Mouse (Mus musculus): Measurements from ENCODE around the gene Fam71e2.
A peak's percentile ranks its signal among the peaks of the same experiment; 100 is the strongest.

Fam71e2 gene

DNA sequence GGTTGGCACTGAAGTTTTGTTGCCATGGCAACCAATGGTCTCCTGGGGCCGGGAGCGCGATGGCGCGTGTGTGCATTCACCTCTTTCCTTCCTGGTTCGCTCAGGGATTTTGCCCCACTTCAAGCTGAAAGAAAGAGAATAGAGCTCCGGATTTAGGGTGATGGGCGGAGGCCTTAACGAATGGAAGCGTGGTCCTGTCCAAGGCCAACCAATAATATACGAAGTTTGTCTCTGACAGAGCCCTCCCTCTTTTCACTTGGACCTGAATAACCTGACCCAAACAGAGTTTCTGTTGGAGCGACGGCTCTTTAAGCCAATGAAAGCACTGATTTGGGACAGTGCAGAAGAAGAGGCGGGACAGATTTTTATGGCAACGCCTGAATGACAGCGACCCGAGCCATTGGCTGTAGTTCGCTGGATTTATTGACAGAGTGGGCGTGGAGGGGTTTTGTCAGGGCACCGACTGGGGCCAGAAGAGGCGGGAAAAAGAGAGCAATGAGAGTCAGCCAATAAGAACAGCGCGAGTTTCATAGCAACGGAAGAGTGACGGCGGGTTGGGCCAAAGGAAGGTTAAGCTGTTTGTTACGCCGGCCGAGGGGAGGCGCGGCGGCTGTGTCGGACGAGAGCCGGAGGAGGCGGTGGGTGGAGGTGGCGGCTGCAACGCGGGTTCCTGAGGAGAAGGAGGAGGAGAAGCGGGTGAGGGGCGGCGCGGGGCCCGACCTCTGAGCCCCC, 31.4 kb downstream of the Fam71e2 start, which contains the start of gene Kmt5c:
TSS of gene Kmt5c (plus strand) at position 572 of the 732 bp plus-strand sequence.
- DNase-seq (ENCODE audit: inconsistent ontology term) = peak; percentile 100

GRCm38 (mm10) chr7:4739041-4739543, 32.0 kb downstream of the Fam71e2 start:
- no peak for DNase-seq (ENCODE audit: inconsistent ontology term)

- DNase-seq (ENCODE audit: inconsistent ontology term) = no peak
These were observed 38.1 kb downstream of the Fam71e2 start for GRCm38 (mm10) chr7:4732968-4733392.

- DNase-seq (ENCODE audit: inconsistent ontology term) = no peak
These were observed 40.0 kb downstream of the Fam71e2 start for GRCm38 (mm10) chr7:4731090-4731489.

GRCm38 (mm10) chr7:4725169-4725568, 45.9 kb downstream of the Fam71e2 start, which contains the start of gene Tmem150b:
TSS of gene Tmem150b (minus strand) at chr7:4725249.
- DNase-seq (ENCODE audit: inconsistent ontology term) = no peak

DNA sequence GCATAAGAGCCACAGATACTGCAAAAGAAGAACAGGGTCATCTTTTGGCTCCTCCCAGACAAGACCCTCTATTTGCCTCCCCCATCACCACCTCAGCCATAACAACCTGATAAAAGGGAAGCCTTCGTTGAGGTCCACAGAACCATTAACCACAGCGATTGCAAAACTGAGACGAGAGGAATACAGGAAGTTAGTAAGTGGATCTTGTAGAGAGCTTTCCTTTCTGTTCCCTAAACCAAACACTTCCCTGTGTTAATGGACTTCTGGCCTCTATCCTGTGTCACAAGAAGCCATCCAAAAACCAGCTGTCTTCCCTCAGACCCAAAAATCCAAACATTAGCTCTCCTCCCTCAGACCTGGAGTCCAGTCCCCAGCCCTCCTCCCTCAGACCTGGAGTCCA, 46.7 kb downstream of the Fam71e2 start:
- no peak for DNase-seq (ENCODE audit: inconsistent ontology term)

- no peak for DNase-seq (ENCODE audit: inconsistent ontology term)
These were observed 47.6 kb downstream of the Fam71e2 start for GRCm38 (mm10) chr7:4723508-4723907.

- no peak for DNase-seq (ENCODE audit: inconsistent ontology term)
These were observed 51.8 kb downstream of the Fam71e2 start for GRCm38 (mm10) chr7:4719276-4719675.

GRCm38 (mm10) chr7:4716955-4717354, 54.1 kb downstream of the Fam71e2 start:
- no peak for DNase-seq (ENCODE audit: inconsistent ontology term)

DNA sequence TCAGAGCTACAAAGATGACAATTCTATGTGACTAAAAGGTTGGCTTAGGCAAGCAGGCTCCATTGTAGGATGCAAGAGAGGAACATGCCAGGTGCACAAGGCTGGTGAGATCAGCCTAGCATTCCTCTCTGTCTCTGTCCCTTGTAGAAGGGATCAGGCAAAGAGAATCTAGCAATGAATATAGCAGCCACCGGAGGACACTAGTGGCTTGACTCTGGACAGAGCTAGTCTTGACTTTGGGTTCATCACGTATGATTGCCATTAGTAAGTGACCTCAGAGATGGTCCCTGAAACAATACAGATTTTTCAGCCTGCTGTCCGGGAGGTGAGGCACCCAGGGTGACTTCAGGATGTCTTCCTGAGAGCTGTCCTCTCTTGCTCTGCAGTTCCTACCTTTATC, 58.5 kb downstream of the Fam71e2 start:
- no peak for DNase-seq (ENCODE audit: inconsistent ontology term)

DNA sequence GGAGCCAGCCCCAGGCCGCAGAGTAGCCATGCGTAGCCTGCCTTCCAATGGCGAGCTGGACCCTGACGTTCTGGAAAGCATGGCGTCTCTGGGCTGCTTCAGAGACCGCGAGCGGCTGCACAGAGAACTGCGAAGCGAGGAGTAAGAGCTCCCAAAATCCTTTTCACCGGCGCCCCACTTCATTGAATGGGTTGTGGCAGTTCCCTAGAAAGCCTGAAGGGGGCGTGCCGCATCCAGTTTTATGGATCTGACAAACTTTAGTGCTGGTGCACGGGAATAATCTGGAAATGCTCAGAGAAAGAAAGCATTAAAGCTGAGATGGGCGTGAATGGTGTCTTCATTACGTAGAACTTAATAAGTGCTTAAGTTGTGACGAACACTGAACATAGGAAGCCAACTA, 66.0 kb downstream of the Fam71e2 start:
- peak; percentile 26 for DNase-seq (ENCODE audit: inconsistent ontology term)
